Mouse (Mus musculus): ENCODE results near the gene Ift57. TPM values are rescaled to one million over a fixed set of nuclear protein-coding genes. Genes with fewer than 3 reads are reported as not detected.

Gene Ift57
- total RNA-seq, 2 experiments from 2014 or later: 7.9 to 8.6 TPM

DNA sequence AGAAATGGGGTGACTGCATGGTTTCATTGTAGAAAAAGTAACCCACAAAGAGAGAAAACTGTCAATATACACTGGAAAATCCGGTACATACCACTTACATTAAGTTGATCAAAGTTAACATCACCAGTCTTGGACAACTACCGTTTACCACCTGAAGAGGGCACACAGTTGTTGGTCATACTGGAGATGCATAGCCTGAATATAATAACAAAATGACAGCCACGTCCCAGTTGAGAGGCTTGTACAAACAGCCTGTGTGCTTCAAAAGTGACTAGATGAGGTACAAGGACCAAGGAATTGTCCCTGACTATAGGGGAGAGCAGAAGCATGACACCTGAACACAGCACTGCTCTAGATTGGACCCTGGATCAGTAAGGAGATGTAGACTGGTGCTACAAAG is 67.3 kb downstream of the Ift57 start:
- no peak for DNase-seq
- Histone ChIP-seq H3K4me3 (no peak overlapping the region), H3K27ac (no peak overlapping the region)
- TF ChIP-seq CTCF (IDR thresholded peaks at IDR 0.05): peak; percentile 52
- intact Hi-C loops (cut with DNase I): loop anchor here (10.0 kb wide), 1 partner anchor 88 kb away; no protein-coding TSS in a partner anchor

DNA sequence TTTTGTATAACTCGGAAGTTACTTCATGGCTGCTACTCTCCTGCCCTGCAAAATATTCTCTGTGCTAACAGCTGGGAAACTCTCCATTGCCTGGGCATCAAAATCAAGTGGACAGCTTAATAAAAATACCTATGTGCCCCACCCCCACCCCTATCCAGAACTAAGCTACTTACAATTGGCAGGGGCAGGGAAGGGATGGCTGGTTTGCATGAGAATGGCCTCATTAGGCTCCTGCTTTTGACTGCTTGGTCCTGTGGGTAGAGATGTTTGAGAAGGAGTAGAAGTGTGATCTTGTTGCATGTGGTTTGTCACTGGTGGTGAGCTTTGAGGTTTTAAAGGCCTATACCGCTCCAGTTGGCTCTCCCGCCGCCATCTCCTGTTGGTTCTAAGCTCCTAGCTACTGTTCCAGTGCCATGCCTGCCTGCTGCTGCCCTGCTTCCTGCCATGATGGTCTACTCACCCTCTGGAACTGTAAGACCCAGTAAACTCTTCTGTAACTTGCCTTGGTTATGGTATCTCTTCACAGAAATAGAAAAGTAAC is 69.5 kb downstream of the Ift57 start:
- no peak overlapping the region for H3K27ac ChIP-seq
- TF ChIP-seq CTCF (IDR thresholded peaks at IDR 0.05): no peak
- DNase-seq: no peak
- intact Hi-C loops (cut with DNase I): loop anchor here (10.0 kb wide), 1 partner anchor 86 kb away; no protein-coding TSS in a partner anchor
- H3K4me3 ChIP-seq: no peak overlapping the region

DNA sequence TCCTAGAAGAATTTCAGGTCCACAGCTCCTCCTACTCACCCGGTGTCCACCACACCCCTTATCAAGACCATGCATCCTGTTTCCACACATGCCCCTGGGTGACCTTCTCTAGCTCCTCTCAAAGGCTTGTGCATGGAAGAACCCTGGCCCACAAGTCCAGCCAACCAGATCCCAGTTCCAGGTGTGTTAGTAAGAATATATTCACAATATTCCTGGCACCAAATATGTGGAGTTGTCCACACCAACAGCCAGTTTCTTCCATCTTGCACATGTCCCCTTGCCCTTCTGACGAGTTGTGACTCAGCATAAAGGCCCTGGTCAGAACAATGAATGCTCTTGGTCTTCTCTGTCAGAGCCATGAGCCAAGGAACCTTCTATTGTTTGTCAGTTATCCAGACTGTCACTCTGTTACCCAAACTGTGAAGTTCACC is 70.8 kb downstream of the Ift57 start:
- DNase-seq: no peak
- Histone ChIP-seq H3K4me3 (no peak overlapping the region), H3K27ac (no peak overlapping the region)
- no peak for TF ChIP-seq CTCF (IDR thresholded peaks at IDR 0.05)
- intact Hi-C loops (cut with DNase I): loop anchor here (10.0 kb wide), 1 partner anchor 85 kb away; no protein-coding TSS in a partner anchor

DNA sequence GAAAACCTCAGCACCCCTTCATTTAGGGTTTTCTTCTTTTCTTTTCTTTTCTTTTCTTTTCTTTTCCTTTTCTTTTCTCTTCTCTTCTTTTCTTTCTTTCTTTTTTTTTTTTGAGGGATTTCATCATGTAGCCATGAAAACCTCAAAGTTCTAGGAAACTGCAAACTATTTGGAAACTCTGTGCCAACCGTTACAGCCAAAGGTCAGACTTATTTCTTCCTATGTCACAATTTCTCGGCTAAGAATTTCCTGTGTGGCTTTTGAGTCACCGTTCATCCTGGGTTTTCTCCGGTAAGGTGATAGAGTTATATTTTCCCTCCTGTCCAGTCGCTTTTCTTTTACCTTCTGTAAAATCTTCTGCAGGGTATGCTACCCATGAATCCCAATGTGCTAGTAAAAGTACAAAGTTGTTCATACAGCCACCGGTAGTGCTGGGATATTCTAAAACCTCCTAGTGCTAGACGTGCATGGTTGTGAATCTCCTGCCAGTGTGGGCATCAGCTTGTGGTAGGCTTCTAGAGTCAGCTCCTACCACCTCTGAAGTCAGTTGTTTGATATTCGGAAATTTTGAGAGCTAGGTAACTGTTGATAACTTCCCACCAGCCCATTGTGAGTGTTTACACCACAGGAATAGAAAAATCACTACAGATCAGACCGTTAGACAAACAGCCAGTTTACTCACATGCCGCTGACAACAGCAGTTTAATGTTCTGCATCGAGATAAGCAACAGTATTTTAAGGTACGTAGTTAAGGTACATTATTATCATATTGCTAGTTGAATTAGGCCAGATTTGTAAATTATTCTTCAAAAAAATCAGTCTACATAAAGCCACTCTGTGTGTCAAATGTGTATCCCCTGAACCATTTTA is 71.5 kb downstream of the Ift57 start:
- H3K4me3 ChIP-seq: no peak overlapping the region
- TF ChIP-seq CTCF (IDR thresholded peaks at IDR 0.05): no peak
- DNase-seq: no peak
- no peak overlapping the region for H3K27ac ChIP-seq
- intact Hi-C loops (cut with DNase I): no loop called here

DNA sequence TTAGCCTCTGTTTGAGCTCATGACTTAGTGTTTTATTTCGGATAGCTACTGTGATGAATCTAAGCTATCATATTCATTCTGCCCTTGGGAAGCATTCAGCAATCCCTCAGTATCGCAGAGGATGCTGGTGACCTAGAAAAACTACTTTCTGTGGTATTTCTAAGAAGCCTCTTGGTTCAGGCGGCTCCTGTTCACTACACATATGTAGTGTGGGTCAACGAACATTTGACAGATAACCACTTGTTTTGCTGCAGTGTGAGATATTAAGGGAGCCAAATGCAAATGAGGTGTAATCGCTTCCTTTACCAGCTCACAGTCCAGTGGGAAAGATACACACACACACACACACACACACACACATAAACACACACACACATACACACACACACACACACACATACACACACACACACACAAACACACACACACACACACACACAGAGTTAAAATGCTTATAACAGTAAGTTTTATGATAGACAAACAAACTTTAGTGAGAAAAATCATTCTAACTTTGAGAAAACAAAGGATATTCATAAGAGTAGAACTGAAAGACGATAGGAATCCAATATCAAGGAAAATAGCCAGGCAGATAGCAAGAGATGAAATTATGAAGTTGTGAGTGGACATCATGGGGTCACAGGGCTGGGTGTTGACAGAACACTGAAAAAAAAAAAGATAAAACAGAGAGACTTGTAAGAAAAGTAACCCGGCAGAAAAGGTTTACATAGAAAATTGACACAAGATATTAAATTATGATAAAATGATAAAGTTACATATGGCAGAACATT is 72.8 kb downstream of the Ift57 start:
- intact Hi-C loops (cut with DNase I): no loop called here
- TF ChIP-seq CTCF (IDR thresholded peaks at IDR 0.05): no peak
- no peak for DNase-seq
- Histone ChIP-seq H3K4me3 (no peak overlapping the region), H3K27ac (no peak overlapping the region)

DNA sequence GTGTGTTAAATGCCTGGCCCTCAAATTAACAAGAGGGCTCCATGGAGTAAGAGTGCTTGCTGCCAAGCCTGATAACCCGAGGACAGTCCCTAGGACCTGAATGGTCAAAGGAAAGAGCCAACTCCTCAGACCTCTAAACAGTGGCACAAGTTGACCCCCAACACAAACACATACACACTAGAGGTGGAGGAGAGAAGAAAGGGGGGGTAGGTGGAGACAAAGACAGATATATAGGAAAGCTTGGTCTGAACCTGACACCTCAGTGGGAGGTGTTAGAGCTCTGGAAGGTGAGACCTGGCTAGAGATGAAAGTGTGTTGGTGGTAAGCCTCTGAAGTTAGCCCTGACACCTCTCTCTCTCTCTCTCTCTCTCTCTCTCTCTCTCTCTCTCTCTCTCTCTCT is 73.5 kb downstream of the Ift57 start:
- DNase-seq: no peak
- Histone ChIP-seq H3K27ac (no peak overlapping the region), H3K4me3 (no peak overlapping the region)
- intact Hi-C loops (cut with DNase I): no loop called here
- TF ChIP-seq CTCF (IDR thresholded peaks at IDR 0.05): no peak

DNA sequence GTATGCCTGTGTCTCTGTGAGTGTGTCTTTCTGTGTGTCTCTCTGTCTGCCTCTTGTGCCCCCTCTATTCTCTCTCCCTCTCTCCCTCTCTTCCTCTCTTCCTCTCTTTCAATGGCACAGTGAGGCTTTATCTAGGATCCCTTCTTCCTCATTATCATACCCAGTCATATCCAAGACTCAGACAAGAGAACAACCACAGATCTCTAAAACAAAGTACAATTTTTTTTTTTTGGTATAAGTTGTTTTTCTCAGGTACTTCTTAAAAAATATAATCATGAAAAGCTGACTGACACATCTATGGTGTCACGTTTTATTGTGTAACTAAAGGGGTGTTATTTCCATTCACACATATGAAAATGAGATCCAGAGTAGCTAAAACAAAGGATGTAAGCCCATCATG is 74.0 kb downstream of the Ift57 start:
- intact Hi-C loops (cut with DNase I): no loop called here
- no peak for TF ChIP-seq CTCF (IDR thresholded peaks at IDR 0.05)
- no peak overlapping the region for H3K4me3 ChIP-seq
- no peak overlapping the region for H3K27ac ChIP-seq
- no peak for DNase-seq

DNA sequence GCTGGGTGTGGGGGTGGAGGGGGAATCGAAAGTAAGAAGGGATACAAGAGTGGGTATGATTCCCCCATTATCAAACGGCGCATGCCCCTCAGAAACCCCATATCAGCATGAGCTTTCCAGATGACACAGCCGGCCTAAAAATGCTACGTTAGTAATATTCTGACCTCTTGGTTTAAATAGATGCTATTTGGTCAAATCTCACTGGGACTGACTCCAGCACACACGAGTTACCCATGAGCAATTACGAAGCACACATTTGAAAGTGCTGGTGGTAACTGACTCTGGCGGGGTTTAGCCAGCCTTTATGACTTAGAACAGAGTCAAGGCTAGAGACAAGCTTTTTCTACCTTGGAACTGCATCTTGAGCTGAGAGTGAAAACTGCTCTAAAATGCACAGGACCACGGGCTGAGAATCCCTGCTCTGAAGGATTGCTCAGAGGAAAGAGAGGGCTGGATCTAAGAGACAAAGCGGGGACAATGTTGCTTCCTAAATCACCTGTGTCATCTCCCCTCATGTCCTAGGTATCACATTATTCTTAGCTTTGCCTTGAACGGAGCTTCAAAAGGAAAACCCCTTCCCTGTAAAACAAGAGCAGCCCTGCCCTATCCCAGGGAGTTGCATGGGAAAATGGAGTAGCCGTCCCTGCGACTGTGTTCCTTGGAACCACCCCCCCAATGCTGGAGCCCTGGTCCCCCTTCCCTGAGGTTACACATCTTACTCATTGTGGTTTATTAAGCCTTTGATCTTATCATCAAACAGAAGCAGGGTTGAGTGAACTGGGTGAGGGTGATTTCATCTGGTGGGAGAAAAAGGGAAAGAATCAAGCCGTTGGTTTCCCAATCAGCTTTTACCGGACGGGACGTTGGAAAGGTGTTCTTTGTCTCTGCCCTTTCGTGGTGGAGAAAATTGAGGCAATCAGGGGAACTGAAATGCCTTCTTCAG is 75.3 kb downstream of the Ift57 start:
- intact Hi-C loops (cut with DNase I): no loop called here
- H3K27ac ChIP-seq: no peak overlapping the region
- no peak for TF ChIP-seq CTCF (IDR thresholded peaks at IDR 0.05)
- DNase-seq: no peak
- no peak overlapping the region for H3K4me3 ChIP-seq

DNA sequence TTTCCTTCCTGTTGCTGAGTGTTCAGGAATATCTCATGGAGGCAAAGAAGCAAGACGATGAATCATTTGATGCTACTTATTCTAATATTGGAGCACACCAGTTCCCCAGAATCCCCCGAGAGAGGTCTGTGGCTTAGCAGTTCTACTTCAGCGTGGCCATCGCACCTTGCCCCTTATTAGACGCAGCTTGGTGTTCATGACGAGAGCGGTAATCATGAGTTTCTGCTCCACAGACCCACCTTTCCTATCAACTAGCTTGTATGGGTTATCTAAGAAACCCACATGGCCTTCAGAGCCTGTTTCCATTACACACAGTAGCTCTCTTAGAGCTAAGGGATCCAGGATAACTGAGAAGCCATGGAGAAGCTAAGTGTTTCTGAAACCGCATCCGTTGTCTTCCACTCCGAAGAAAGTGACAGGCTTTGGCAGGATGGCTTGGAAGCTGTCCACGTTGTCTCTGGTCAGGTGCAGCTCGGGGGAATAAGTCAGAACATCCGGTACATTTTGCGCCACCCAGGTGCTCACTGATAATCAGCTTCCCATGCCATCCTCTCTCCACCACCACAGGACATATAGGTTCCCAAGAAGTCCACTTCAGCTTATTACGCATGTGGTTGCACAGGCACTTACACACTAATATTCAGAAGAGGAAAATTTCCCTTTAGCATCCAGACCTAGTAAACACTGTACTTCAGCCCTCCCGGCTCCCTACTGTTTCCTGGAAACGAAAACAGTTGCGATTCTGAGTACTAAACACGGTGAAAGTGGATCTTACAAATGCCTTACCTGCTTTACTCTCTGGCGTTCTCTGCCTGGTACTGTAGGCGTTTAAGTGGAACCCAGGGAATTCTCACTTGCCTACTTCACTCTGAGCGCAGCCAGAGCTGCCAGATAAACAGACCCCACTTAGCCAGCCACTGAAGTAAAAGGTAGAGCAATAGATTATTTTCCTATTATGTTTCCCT is 76.3 kb downstream of the Ift57 start:
- no peak for TF ChIP-seq CTCF (IDR thresholded peaks at IDR 0.05)
- DNase-seq: no peak

DNA sequence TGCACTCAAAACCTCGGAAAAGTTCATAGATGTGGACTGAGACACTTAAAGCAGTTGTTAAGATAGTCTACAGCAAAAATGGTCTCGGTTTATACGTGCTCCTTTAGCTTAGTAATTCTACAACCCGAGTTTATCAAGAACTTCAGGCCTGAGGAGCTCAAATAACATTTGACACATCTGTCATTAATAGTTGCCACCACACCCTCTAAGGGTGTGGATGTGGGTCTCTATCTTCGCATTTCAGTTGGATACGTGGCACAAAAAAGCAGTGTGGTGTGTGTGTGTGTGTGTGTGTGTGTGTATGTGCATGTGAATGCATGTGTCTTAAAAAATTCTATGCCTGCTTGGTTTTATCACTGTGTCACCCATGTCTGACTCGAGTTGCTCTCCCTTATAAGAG is 77.9 kb downstream of the Ift57 start:
- intact Hi-C loops (cut with DNase I): no loop called here
- H3K27ac ChIP-seq: no peak overlapping the region
- DNase-seq: no peak
- no peak overlapping the region for H3K4me3 ChIP-seq
- no peak for TF ChIP-seq CTCF (IDR thresholded peaks at IDR 0.05)

More for the DNA sequence above, 76.3 kb downstream of the Ift57 start:
- H3K4me3 ChIP-seq: no peak overlapping the region
- intact Hi-C loops (cut with DNase I): no loop called here
- no peak overlapping the region for H3K27ac ChIP-seq

Measured in gastrocnemius, adult 2 months (tissue).